Mouse (Mus musculus) v-Abl transformed pro-B cells (cell line): ENCODE data around the gene Olfr155.

Experiments used
- in situ Hi-C, 2 experiments: fragments of 400-800 bp; cut with MboI; formaldehyde crosslinking; loops; one replicate each; pipeline ENCODE4 v1.15.1; 2025; ENCODE audit not compliant: unreplicated experiment in 2 of 2

Olfr155 gene

DNA sequence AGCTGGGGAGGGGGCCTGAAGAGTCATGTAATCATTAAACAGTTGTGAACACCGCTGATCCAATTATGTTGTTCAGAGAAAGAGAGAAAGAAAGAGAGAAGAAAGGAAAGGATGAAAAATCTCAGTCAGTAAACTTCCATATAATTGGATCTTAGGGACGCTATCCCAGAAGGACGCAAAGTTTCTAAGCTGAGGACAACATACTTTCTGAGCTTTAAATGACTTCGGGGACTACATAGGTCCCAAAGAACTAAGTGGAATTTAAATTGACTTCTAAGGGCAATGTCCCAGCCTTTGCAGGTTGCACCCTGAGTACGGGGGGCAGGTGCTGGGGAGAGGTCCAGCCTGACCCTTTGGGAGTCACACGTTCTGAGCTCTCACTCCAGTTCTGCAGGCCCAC lies at the start of gene Olfr155:
Gene Olfr155 (plus strand): TSS at position 301 of the 400 bp plus-strand sequence.
- in situ Hi-C loops: loop anchor here (10.0 to 25.0 kb wide), 4 partner anchors 239 to 776 kb away; no protein-coding TSS in a partner anchor

DNA sequence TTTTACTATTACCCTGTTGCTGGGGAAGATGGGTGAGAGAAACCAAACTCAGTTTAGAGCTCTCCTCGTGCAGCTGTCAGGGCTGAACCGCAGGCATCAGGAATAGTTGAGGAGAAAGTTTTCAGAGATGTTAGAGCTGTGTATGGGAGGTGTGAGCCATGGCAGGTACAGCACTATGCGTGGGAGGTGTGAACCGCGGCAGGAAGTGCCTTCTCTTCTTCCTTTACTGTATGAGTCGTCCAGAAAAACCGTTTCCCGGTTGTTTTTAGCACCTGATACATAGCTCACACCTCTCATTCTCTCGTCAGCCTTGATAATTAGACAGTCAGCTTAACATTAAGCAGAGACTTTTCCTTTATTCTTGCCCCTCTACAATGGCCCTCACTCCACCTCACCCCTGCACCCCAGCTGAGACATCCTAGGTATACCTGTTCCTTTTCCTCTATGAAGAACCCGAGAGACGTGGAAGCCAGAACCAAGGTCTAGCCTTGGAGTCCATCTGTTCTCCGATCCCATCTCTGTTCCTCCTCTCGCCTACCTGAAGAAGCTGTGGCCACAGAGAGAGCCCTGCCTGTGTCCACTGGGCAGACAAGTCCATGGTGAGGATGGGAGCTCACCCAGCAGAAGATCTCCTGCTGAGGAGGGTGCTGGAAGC lies 28.3 kb upstream of the Olfr155 start:
- in situ Hi-C loops: no loop called here

DNA sequence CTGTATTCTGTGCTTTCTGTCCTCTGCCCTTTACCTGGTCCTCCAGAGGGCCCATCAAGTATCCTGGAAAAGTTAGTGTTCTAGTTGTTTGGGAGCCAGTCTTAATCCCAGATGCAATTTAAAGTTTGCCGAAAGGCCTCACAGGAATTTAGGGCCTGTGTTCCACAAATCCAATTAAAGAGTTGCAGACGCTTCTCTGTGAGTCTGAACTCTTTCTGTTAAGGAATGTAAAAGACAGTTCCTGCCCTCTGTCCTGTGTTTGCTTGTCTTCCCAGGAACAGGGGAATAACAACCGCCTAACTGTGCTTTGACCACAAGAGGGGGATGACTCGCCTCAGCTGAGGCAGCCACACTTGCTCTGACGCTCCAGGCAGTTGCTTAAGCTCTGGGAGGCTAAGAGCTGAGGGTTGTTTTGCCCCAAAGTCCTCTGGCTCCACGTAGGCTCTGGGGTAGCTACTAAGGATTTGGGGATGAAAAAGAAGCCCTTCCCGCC lies 27.5 kb upstream of the Olfr155 start, which contains the start of gene Olfr156:
Gene Olfr156 (minus strand): TSS at position 51 of the 493 bp plus-strand sequence.
- in situ Hi-C loops: no loop called here

DNA sequence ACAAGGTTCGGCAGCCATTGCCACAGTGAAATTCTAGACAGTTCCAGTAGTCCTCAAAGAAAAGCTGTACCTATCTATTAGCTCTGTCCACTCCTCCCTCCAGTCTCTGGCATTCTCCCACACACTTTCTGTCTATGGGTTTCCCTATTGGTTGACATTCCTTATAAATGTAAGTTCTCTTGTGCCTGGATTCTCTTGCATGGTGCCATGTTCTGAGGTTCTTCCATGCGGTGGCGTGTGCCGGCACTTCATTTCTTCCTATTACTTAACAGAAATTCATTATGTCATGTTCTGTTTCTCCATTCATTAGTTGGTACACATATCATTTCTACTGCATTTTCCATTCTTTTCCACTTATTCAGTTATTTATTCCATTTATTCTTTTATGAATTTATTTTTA lies 22.6 kb upstream of the Olfr155 start:
- in situ Hi-C loops: no loop called here

DNA sequence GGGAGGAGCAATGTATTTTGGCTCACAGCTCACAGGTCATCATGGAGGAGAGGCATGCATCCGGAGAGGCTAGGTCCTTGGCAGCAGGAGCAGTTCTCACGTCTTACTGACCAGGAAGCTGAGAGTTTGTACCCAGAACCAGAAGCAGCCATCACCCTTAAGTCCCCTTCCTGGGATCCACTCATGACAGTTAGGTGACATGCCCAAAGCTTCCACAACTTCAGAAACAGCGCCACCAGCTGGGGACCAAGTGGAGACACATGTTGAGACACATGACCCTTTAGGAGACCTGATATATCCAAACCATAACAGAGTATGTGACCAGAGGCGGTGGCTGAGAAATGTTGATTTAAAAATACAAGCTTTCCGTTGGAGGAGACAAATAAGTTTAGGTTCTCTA lies 19.3 kb upstream of the Olfr155 start:
- in situ Hi-C loops: no loop called here

DNA sequence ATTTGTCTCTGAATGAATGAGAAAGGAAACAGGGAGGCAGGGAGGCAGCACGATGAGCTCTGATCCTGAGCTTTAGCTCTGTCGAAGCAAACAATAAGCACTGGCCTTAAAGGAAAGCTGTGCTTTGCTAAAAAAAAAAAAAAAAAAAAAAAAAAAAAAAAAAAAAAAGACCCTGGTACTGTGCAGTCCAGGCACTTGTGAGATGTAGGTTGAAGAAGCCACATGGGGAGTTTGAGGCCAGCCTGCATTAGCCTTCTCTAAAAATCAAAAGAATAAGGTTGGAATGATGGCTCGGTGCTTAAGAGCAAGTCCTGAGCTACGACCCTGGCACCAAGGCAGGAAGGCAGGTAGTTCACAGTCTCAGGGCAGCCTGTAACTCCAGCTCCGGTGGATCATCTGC lies 17.6 kb upstream of the Olfr155 start:
- in situ Hi-C loops: no loop called here

DNA sequence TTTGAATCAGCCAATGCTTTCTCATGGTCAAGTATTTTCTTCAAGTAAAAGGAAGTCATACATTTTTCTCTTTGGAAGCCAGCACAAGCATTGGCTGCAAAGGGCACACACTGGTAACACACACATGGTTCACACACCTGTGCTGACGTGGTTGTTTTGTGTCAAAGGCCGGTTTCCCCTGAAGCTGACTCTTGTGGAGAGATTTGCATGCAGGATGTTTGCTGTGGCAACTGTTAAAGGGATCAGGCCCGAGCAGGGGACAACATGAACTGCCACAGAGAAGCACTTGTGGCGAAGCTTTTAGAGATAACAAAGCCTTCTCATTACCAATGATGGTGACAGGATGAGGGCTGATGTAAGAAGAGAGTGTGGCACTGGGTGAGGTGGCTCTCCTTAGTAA lies 16.6 kb upstream of the Olfr155 start:
- in situ Hi-C loops: no loop called here

DNA sequence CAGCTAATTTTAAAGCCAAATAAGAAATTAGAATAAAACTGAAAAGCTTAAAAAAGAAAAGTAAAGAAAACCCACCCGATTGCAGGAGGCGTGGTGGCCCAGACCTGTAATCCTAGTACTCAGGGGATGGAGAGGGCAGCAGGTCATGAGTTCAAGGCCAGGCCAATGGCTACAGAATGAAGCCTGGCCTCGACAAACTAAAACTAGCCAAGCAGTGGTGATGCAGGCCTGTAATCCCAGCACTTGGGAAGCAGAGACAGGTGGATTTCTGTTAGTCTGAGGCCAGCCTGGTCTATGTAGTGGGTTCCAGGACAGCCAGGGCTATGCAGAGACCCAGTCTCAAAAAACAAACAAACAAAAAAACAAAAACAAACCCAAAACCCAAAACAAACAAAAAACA lies 13.0 kb upstream of the Olfr155 start:
- in situ Hi-C loops: no loop called here

DNA sequence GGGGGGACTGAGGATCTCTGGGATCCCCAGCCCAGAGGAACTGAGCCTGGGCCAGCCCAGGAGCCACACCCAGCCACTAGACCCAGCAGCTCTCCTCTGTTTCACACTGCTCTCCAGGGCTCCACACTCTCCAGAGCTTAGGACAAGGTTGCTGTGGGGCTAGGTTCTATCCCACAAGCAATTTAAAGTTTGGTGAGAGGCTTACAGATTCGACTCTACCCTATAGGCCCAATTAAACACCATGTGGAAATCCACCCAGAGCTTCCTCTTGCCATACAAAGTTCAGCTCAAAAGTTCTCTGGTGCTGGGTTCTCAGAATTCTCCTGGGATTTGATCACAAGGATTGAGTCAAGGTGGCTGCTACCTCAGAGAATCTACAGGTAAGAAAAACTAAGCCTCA lies 11.3 kb upstream of the Olfr155 start, which contains the start of gene Olfr157:
Gene Olfr157 (minus strand): TSS at position 101 of the 400 bp plus-strand sequence.
- in situ Hi-C loops: no loop called here

DNA sequence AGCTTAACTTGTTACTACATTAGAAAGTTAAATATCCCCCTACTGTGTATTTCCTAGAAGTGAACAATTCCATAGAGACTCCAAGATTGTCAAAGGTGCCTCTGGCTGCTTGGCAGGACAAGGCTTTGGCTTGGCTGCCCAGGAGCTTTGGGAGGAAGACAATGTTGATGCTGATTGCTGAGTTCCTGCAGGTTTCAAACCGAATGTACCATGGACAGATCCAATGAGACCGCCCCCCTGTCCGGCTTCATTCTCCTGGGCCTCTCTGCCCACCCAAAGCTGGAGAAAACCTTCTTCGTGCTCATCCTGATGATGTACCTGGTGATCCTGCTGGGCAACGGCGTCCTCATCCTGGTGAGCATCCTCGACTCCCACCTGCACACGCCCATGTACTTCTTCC lies 2.7 kb downstream of the Olfr155 start:
- in situ Hi-C loops: loop anchor here (10.0 to 25.0 kb wide), 4 partner anchors 242 to 779 kb away; no protein-coding TSS in a partner anchor

DNA sequence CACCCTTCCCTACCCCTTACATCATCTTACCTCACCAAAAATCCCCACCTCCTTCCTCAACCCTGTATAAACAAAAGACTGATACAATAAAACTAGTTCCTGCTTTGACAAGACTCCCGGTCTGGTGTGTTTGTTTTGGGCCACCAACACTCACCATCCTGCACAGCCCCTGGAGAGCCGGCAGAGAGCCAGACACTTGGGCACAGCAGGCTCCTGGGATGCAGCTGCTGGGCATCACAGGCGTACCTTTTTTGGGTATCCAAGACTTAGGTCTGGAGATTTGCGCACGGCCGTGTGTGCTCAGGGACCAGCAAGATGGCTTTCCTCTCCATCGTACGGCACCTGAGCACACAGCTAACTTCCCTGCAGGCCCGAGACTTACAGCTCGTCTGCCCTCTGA lies 8.5 kb downstream of the Olfr155 start:
- in situ Hi-C loops: loop anchor here (5.0 to 25.0 kb wide), 6 partner anchors 113 to 785 kb away; partner anchors contain the start of gene Fam166b (in 1 of the 2)

DNA sequence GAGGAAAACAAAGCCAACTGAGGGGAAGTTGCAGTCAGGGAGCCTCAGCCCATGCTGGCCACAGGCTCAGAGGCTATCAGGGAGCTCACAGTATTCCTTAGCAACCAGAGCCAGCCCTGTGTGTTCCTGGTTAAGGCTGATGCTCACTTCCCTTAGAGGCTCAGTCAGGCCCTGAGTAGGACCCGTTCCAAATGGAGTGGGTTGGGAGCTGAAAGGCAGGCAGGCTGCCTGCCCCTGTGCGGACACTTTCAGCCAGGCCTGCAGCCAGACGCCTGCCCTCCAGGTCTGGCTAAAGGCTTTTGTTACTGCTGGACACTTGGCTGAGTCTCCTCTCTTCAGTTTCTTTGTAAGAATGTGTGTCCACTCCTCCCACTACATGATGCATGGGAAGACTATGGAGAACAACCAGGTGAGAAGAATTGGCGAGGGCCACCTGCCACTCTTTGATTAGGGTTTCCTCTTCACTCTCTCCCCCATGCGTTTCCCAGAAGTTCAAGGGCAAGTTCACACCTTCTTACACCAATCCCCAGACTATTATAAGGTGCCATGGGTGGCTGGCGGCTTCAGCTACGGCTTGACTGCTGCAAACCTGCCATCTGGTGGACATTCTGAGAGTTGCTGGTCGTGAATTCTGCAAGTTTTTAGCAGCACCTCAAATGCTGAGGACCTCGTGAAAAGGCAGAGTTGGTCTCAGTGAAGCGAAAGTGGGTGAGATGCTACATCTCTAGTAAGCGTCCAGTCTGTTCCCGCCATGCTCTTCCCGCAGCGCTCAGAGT lies 9.6 kb downstream of the Olfr155 start:
- in situ Hi-C loops: loop anchor here (10.0 to 25.0 kb wide), 4 partner anchors 249 to 449 kb away; partner anchors contain the start of gene Fam166b (in 1 of the 2)

DNA sequence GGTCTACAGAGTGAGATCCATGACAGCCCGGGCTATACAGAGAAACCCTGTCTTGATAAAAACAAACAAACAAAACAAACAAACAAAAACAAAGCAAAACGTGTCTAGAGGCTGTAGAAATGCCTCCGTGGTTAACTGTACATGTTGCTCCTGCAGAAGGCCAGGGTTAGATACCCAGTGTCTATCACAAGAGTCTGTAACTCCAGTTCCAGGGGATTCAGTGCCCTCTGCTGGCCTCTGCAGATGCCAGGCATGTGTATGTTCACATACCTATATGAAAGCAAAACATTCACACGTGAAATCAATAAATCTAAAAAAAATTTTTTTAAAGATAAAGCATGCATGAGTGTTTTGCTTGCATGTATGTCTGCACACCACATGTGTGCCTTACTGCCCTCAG lies 11.9 kb downstream of the Olfr155 start:
- in situ Hi-C loops: loop anchor here (10.0 to 25.0 kb wide), 4 partner anchors 251 to 451 kb away; partner anchors contain the start of gene Fam166b (in 1 of the 2)

DNA sequence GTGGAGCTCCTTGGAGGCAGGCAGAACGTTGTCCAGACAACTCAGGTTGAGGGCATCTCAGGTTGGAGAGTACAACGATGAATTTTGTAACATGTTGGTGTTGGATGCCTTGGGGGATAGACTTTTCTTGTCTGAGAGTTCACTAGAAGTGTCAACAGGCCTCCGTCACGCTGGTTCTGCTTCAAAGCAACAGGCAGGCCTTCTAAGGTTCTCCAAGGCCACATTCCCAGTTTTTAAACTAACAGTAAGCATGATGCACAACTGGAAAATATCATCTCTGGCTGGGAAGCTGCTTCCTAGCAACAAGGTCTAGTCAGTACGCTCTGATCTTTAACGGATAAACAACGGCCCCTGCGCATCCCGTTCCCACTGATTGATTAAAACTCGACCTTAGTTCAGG lies 18.5 kb downstream of the Olfr155 start:
- in situ Hi-C loops: loop anchor here (10.0 to 25.0 kb wide), 4 partner anchors 258 to 458 kb away; partner anchors contain the start of gene Fam166b (in 1 of the 2)

DNA sequence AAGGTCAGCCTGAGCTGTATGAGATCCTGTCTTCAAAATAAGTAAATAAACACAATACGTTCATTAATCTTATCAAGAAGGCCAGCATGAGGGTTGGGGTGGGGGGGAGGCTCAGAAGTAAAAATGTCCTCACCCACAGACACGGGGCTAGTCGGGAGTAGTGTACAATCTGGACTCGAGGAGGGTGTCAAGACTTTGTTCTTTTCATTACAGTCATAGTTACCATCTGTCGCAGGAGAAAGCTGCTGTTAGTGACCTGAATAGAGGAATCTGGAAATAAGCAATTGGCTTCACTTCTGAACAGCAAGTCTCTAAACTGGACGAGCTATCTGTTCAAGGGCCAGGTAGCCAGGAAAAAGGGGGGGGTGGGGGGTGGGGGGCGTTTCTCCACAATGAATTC lies 23.1 kb downstream of the Olfr155 start:
- in situ Hi-C loops: loop anchor here (25.0 kb wide), 3 partner anchors 262 to 462 kb away; no protein-coding TSS in a partner anchor

DNA sequence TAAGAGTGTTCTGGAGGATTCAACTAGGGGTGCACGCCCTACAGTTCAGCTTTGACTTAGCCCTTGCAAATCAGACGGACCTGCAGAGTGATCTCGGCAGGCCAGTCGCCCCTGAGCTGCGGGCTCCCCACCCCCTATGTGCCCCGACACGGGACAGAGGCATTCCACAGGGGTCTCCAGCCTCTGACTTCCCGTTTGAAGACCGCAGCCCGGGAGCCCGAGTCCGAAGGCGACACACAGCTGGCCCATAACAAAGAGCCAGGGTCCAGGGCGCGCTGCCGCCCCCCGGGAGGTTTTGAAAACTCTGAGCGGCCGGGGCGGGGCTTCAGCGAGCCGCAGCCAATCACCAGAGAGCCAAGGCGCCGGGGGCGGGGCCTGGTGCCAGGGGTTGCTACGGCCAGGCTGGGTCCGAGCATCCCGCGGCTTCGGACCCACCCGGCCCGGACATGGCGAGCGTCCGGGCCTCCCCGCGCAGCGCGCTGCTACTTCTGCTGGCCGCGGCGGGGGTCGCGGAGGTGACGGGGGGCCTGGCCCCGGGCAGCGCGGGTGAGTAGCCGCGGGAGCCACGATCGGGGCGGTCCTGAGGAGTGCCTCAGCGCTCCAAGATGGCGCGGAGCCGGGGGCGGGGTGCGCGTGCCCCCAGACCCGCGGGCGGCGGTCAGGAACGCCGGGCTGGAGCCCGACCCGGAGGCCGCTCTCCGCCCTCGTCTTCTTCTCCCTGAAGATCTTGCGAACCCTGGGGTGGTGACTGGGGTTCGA lies 24.0 kb downstream of the Olfr155 start, which contains the start of gene Reck:
Gene Reck (plus strand): TSS at position 371 of the 759 bp plus-strand sequence.
- in situ Hi-C loops: no loop called here

DNA sequence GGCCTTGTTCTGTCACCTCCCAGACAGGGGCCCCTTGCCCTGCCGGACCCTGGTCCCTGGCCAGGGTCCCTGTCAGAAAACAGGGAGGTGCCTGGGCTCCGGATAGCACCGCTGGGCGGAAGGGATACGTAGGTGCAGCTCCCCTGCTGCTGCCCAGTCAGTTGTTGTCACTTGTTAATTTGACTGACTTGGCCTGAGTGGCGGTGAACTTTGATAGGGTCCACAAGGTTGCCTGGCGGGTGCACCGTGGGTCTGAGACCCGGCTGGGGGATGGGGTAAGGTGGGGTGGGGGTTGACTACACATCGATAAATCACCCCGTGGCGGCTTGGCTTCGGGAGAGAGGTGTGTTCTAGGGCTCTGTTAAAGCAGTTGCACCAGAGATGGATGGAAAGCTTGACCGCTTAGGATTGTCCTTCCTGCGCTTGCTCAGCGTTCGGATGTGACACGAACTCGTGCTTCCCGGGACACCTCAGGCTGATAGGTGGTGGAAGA lies 24.6 kb downstream of the Olfr155 start:
- in situ Hi-C loops: no loop called here

DNA sequence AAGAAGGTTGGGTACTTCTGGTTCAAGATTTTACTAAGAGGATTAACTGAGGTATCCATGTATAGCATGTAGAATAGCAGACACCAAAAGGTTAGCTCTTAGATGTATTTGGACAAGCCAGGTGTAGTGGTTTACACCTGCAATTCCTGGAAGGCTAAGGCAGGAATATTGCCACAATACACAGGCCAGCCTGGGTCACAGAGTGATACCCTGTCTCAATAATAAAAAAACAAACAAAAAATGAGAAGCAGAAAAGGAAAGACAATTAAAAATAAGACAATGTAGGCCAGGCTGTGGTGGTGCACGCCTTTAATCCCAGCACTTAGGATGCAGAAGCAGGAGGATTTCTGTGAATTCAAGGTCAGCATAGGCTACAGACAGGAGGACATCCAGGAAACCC lies 25.9 kb downstream of the Olfr155 start:
- in situ Hi-C loops: no loop called here

DNA sequence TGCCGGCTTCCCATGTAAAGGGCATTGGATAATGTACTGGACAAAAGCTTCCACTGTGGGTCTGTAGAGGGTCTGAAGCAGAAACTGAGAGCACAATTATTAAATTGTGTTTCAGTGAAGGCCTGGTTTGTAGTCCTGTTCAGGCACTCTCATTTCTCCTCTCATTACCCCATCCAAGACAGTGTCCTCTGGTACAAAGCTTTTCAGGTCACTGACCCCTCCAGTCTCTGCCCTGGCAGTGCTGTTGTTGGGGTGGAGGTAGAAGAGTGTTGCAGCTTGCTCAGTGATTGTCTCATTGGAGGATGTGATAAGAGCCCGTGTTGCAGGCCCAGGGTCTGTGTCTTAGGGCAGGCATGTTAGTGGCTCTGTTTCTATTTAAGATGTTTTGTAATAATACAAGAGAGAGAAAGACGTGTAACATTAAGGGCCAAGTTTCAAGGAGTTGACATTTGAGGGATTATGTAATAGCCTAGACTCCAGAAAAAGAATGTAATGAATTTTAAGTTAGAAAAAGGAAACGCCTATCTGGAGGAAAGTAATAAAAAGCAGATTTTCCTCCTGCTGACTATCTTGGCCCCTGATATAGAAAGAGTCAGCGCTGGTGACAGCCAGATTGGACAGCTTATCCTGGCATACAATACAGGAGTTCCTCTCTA lies 26.9 kb downstream of the Olfr155 start:
- in situ Hi-C loops: no loop called here

DNA sequence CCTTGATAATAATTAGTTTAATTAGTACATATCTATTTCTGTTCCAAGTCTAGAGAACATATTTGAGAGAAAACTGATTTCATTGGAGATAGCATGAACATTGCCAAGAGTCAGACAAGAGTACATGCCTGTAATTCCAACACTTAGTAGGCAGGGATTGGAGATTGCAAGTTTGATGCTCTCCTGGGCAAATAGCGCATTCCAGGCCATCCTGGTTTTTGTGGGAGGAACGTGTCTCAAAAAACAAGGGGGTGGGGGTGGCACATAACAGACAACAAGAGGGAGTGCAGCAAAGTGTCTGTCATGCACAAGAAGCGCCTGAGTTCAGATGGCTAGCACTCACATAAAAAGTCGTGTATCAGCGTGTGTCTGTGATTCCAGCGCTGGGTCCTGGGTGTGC lies 28.2 kb downstream of the Olfr155 start:
- in situ Hi-C loops: no loop called here
